Mouse (Mus musculus): ENCODE data around the gene Xylt1. TPM values are rescaled to one million over a fixed set of nuclear protein-coding genes. Genes with fewer than 3 reads are reported as not detected.

Xylt1 gene
- total RNA-seq, 1 experiment from 2014 or later = 11.2 TPM

GRCm38 (mm10) chr7:117462196-117462935, 81.6 kb downstream of the Xylt1 start:
- ATAC-seq (replicated peaks in 1 of 2; ENCODE audit: insufficient read depth in 1 of 2, low FRiP score in 2 of 2, low TSS enrichment in 1 of 2, low read depth in 1 of 2, poor library complexity in 2 of 2, severe bottlenecking in 2 of 2) = peak; percentile 61 to 63

GRCm38 (mm10) chr7:117464956-117465355, 84.2 kb downstream of the Xylt1 start:
- ATAC-seq (replicated peaks in 1 of 2; ENCODE audit: insufficient read depth in 1 of 2, low FRiP score in 2 of 2, low TSS enrichment in 1 of 2, low read depth in 1 of 2, poor library complexity in 2 of 2, severe bottlenecking in 2 of 2) = no peak

DNA sequence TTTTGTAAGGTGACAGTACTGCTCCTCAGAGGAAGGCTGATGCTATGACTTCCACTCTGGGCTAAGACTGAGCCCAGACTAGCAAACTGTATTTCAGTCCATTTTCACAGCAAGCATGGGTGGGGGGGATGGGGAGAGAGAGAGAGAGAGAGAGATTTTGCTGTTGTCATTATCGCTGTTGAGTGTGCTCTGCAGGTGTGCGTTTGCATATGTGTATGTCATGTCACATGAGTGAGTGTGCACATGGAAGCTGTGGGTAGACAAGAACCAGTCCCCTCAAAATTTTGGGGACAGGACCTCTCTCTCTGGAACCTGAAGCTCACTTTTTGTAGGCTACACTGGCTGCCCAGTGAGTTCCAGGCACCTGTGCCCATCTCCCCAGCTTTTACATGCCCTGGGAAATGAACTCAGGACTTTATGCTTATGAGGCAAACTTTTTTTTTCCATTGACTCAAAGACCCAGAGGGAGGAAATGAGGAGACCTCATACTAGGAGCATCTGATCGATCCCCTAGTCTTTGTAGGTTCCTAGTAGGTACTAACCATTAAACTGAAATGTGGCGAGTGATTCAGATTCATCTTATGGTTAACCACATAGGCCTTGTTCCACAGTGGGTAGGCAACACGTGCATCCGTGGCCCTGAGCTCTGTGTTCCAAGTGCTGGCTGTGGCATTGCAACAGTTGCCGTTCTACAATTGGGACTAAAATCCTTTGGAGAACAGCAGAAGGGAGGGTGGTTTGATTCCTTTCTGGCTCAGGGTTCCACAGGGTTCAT, 85.4 kb downstream of the Xylt1 start:
- ATAC-seq (replicated peaks in 1 of 2; ENCODE audit: insufficient read depth in 1 of 2, low FRiP score in 2 of 2, low TSS enrichment in 1 of 2, low read depth in 1 of 2, poor library complexity in 2 of 2, severe bottlenecking in 2 of 2) = 0 out of 4 replicates have a peak, but pooled peaks have one; percentile 11 to 20

DNA sequence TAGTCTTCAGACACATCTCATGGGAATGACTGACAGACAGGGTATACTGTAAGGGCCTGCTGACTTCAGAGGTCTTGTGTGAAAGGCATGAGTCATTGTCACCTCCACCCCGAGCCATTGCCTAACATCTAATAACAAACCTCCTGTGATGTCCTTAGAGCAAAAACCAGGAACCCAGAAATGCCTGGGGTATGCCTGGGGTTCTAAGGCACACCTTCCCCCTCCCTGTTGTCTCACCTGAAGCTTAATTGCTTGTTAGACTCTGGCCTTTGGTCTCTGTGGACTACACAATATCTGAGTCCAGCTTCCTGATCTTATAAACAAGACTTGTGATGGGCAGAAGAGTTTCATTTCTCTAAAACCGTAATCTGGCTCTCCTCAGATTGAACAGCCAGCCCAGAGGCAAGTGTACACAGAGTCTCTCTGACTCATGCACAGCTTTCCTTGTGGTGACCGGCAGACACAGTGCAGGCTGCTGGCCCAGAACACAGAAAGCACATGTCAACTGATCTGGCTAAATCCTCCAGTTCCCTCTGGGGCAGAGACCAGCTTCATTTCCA, 89.5 kb downstream of the Xylt1 start:
- ATAC-seq (replicated peaks in 1 of 2; ENCODE audit: insufficient read depth in 1 of 2, low FRiP score in 2 of 2, low TSS enrichment in 1 of 2, low read depth in 1 of 2, poor library complexity in 2 of 2, severe bottlenecking in 2 of 2) = peak; percentile 52 to 60; a peak in 3 of 4 replicates

GRCm38 (mm10) chr7:117472055-117472780, 91.4 kb downstream of the Xylt1 start:
- no peak for ATAC-seq (replicated peaks in 1 of 2; ENCODE audit: insufficient read depth in 1 of 2, low FRiP score in 2 of 2, low TSS enrichment in 1 of 2, low read depth in 1 of 2, poor library complexity in 2 of 2, severe bottlenecking in 2 of 2)

GRCm38 (mm10) chr7:117472781-117473743, 92.3 kb downstream of the Xylt1 start:
- no peak for ATAC-seq (replicated peaks in 1 of 2; ENCODE audit: insufficient read depth in 1 of 2, low FRiP score in 2 of 2, low TSS enrichment in 1 of 2, low read depth in 1 of 2, poor library complexity in 2 of 2, severe bottlenecking in 2 of 2)

- ATAC-seq (replicated peaks in 1 of 2; ENCODE audit: insufficient read depth in 1 of 2, low FRiP score in 2 of 2, low TSS enrichment in 1 of 2, low read depth in 1 of 2, poor library complexity in 2 of 2, severe bottlenecking in 2 of 2) = no peak
Measured at GRCm38 (mm10) chr7:117474302-117474701, 93.5 kb downstream of the Xylt1 start.

- ATAC-seq (replicated peaks in 1 of 2; ENCODE audit: insufficient read depth in 1 of 2, low FRiP score in 2 of 2, low TSS enrichment in 1 of 2, low read depth in 1 of 2, poor library complexity in 2 of 2, severe bottlenecking in 2 of 2) = no peak
Measured at GRCm38 (mm10) chr7:117475106-117475505, 94.3 kb downstream of the Xylt1 start.

DNA sequence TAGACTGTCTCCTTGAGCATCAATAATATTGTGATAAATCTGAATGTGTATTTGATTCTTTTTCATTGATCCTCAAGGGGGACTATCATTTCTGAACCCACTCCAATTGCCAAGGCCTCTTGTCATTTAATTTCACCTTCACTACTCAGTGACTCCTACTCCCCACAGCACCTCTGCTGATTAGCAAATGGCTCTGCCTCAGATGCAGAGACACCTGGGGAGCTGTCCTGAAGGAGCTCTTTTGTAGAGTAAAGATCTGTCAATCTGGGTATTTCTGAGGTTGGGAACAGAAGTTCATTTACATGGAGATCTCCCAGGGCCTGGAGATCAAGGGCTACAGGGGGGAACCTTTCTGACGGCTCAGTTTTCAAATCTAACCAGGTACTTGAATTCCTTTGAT, 98.2 kb downstream of the Xylt1 start:
- no peak for ATAC-seq (replicated peaks in 1 of 2; ENCODE audit: insufficient read depth in 1 of 2, low FRiP score in 2 of 2, low TSS enrichment in 1 of 2, low read depth in 1 of 2, poor library complexity in 2 of 2, severe bottlenecking in 2 of 2)

- peak in 1 of 2 experiments; percentile 55; a peak in 1 of 4 replicates for ATAC-seq (replicated peaks in 1 of 2; ENCODE audit: insufficient read depth in 1 of 2, low FRiP score in 2 of 2, low TSS enrichment in 1 of 2, low read depth in 1 of 2, poor library complexity in 2 of 2, severe bottlenecking in 2 of 2)
Measured at GRCm38 (mm10) chr7:117480831-117481230, 100.1 kb downstream of the Xylt1 start.

- ATAC-seq (replicated peaks in 1 of 2; ENCODE audit: insufficient read depth in 1 of 2, low FRiP score in 2 of 2, low TSS enrichment in 1 of 2, low read depth in 1 of 2, poor library complexity in 2 of 2, severe bottlenecking in 2 of 2) = peak; percentile 40 to 55; a peak in 1 of 4 replicates
Measured at GRCm38 (mm10) chr7:117481404-117481803, 100.6 kb downstream of the Xylt1 start.

DNA sequence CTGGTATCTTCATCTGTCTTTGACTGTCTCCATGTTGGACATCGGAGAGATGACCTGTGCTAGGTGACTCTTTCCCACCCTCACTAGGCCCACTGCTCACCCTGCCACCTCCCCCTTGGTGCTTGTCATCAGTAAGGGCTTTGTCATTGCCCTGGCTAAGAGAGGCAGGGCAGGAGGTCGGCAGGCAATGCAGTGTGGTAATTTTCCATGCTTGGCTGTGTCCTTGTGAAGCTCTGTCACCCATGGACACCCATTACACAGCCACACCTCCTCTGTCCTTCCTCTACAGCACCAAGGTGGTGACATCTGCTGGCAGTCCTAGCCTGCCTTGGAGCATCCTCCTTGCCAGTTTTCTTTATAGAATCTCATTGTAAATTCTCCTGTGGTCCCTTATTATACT, 101.9 kb downstream of the Xylt1 start:
- no peak for ATAC-seq (replicated peaks in 1 of 2; ENCODE audit: insufficient read depth in 1 of 2, low FRiP score in 2 of 2, low TSS enrichment in 1 of 2, low read depth in 1 of 2, poor library complexity in 2 of 2, severe bottlenecking in 2 of 2)

DNA sequence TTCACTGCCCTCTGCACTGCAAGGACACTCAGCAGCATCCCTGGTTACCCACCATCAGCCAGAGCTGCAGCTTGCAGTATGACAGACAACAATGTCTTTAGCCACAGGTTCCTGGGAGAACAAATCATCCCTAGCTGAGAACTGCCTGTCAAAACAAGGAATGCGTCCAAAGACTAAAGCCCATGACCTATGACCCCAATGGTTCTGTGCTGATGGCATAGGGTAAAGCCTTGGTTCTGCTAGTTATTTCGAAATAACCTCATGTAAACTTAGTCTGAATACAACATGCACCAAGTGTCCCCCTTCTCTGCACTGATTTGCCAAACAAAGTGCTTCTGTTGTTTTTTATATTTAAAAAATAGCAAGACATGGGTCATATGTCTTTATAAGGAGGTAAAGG, 103.8 kb downstream of the Xylt1 start:
- no peak for ATAC-seq (replicated peaks in 1 of 2; ENCODE audit: insufficient read depth in 1 of 2, low FRiP score in 2 of 2, low TSS enrichment in 1 of 2, low read depth in 1 of 2, poor library complexity in 2 of 2, severe bottlenecking in 2 of 2)

DNA sequence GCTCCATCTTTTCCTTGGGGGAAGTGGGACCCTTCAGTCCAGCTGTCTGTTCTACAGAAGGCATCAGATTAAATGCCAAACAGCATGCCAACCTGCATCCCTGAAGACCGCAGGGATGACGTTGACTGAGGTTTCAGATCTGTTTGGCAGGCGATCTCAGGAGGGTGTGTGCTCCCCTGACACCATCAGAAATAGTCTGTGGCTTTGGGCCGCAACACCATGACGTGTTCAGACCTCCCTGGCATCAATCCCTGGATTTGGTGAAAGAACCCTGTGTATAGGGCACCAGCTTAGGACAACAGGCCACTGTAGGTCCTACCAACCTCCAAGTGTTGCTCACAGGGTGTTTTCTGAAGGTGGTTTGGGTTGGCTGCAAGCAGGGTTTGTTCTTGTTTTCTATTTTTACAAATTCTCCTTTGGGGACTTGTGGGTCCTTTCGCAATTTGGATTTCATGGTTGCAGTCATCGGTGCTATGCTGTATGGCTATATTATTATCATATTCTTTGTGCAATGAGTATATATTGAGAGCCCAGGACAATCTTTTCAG, 104.3 kb downstream of the Xylt1 start:
- no peak for ATAC-seq (replicated peaks in 1 of 2; ENCODE audit: insufficient read depth in 1 of 2, low FRiP score in 2 of 2, low TSS enrichment in 1 of 2, low read depth in 1 of 2, poor library complexity in 2 of 2, severe bottlenecking in 2 of 2)

GRCm38 (mm10) chr7:117486425-117487172, 105.8 kb downstream of the Xylt1 start:
- peak; percentile 72 to 74; a peak in 3 of 4 replicates for ATAC-seq (replicated peaks in 1 of 2; ENCODE audit: insufficient read depth in 1 of 2, low FRiP score in 2 of 2, low TSS enrichment in 1 of 2, low read depth in 1 of 2, poor library complexity in 2 of 2, severe bottlenecking in 2 of 2)

DNA sequence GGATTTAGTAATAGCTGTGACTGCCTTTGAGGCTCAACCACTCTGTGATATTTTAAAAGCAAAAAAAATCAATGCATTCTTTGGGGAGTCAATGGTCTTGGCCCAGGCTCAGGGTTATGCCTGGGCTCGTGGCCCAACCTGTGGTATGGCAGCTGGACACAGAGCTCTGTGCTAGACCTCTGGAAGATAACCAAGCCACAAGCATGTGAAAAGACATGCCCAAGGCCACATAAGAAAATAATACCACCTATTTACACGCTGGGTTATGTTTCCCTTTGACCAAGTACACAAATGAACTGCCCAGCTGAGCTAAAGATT, 106.4 kb downstream of the Xylt1 start:
- ATAC-seq (replicated peaks in 1 of 2; ENCODE audit: insufficient read depth in 1 of 2, low FRiP score in 2 of 2, low TSS enrichment in 1 of 2, low read depth in 1 of 2, poor library complexity in 2 of 2, severe bottlenecking in 2 of 2) = no peak
